Mouse (Mus musculus) inflammation-experienced regulatory T-cells, adult 6 months (primary cell): ENCODE measurements around the gene Hif3a. TPM values are rescaled to one million over a fixed set of nuclear protein-coding genes. Genes with fewer than 3 reads are reported as not detected.

Source experiments
- ATAC-seq: one replicate; pipeline ENCODE4 v1.8.0; 2017
- polyA plus RNA-seq, 3 experiments: library from polyadenylated mRNA; unstranded; fragments of 100-300 nt; shearing (Covaris generic); gene quantifications; one replicate each; pipeline ENCODE4 v1.2.1; 2017

Gene Hif3a
- polyA plus RNA-seq, 3 experiments from 2014 or later = 0.42 to 0.47 TPM; not detected in 1

GRCm38 (mm10) chr7:16991681-16992450, 70.4 kb downstream of the Hif3a start:
- no peak for ATAC-seq

- ATAC-seq = peak; percentile 80
Measured at GRCm38 (mm10) chr7:16990006-16990744, 72.1 kb downstream of the Hif3a start.

GRCm38 (mm10) chr7:16988405-16988804, 73.8 kb downstream of the Hif3a start:
- no peak for ATAC-seq

GRCm38 (mm10) chr7:16987541-16988149, 74.6 kb downstream of the Hif3a start:
- ATAC-seq = peak; percentile 9

GRCm38 (mm10) chr7:16982859-16983568, 79.2 kb downstream of the Hif3a start, which contains the start of gene Gm42372:
Gene Gm42372, plus strand, starts transcription at chr7:16983086.
- peak; percentile 97 for ATAC-seq

Other genes starting within 250 kb of the Hif3a start
- 10 to 100 TPM; 16.1 to 24.1 (median 19.7) TPM for gene Strn4, start 246.5 kb downstream of the Hif3a start, polyA plus RNA-seq
- 1 to 10 TPM; 5.7 to 9.6 (median 8.9) TPM for gene Fkrp, start 245.7 kb downstream of the Hif3a start, polyA plus RNA-seq
- gene Prkd2, start 219.5 kb downstream of the Hif3a start, polyA plus RNA-seq = 10 to 100 TPM; 38.3 to 51.4 (median 47.1) TPM
- not detected for gene Dact3, start 187.1 kb downstream of the Hif3a start, polyA plus RNA-seq
- gene Gng8, start 170.6 kb downstream of the Hif3a start, polyA plus RNA-seq = not detected
- gene Ptgir, start 155.9 kb downstream of the Hif3a start, polyA plus RNA-seq = 1 to 10 TPM; 4.3 to 8.2 (median 7.1) TPM
- 100 to 1,000 TPM in 2 of 3 experiments, 10 to 100 TPM in 1; 51.8 to 255 (median 105) TPM for gene Calm3, start 138.3 kb downstream of the Hif3a start, polyA plus RNA-seq
- not detected for gene Pnmal2, start 117.7 kb downstream of the Hif3a start, polyA plus RNA-seq
- gene Pnmal1, start 102.7 kb downstream of the Hif3a start, polyA plus RNA-seq = not detected
- gene Gm42372, start 79.3 kb downstream of the Hif3a start, polyA plus RNA-seq = 1 to 10 TPM; 3.7 to 5.7 (median 5.2) TPM
- gene Ccdc8, start 69.7 kb downstream of the Hif3a start, polyA plus RNA-seq = under 1 TPM in 2 of 3 experiments, not detected in 1; 0.09 to 0.15 TPM
- 10 to 100 TPM; 55.1 to 67.1 (median 62.0) TPM for gene Ppp5c, start 34.5 kb downstream of the Hif3a start, polyA plus RNA-seq
- 1 to 10 TPM in 2 of 3 experiments, not detected in 1; 1.2 to 1.5 TPM for gene Psg16, start 11.6 kb upstream of the Hif3a start, polyA plus RNA-seq
- under 1 TPM in 1 of 3 experiments, not detected in 2; 0.11 TPM for gene Ceacam3, start 87.9 kb upstream of the Hif3a start, polyA plus RNA-seq
- not detected for gene Psg29, start 141.1 kb upstream of the Hif3a start, polyA plus RNA-seq